Mouse (Mus musculus) fibroblast of lung, adult 2 months (primary cell): ENCODE results near the gene Clcnka.
A peak's percentile ranks its signal among the peaks of the same experiment; 100 is the strongest.

ENCODE experiments used
- DNase-seq: peaks from one replicate; pipeline ENCODE4 v3.0.0-alpha.2; 2011; ENCODE audit warnings: low read depth

The Clcnka gene

DNA sequence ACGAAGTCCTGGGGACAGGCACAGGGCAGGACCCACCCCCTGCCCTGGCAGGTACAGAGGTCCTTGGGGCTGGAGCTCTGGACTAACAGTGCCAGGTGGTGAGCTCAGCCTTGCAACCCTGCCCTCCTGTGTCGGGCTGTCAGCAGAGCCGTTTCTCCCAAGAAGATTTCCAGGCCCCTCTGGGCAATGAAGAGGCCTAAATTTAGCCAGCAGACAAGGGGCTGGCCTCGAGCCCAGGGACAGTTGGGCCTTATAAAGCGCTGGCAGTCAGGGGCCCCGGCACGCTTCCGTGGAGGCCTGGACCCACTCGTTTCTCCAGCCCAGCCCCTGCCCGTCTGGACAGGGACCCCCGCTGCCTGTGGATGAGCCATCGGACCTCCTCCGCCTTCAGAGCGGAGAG is 22.9 kb upstream of the Clcnka start:
- no peak for DNase-seq

- DNase-seq, result no peak
Measured at GRCm38 (mm10) chr4:141420886-141421285, 22.4 kb upstream of the Clcnka start.

DNA sequence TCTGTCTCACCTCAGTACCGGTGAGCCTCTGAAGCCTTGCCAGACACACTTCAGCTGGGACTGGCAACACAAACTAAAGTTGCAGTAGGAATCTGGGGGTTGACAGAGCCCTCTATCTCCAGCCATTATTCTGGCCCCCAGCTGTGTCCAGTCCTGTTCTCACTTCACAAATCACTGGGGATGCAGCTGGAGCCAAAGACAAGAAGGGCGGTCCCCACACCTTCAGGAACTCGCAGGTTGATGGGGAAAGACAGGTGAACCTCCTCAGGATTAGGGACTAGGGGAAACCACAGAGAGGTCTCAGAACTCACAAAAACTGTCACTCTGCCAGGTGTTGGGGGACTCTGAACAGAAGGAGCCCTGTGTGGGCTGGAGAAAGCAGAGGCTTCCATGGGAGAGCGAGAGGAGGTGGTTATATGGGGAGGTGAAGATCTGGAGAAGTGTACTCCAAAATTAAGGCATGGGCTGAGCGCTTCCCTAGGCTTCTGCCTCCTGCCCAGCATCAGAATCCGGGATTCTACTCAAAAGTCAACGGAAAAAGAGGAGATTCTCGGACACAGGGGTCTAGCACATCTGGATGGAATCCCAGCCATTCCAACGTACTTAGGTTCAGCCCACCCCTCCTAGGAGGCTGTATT is 21.8 kb upstream of the Clcnka start, which contains the start of gene Hspb7:
Hspb7 (plus strand) TSS at position 588 of the 638 bp plus-strand sequence.
- no peak for DNase-seq

GRCm38 (mm10) chr4:141419398-141420191 is 21.1 kb upstream of the Clcnka start:
- DNase-seq, result no peak

DNA sequence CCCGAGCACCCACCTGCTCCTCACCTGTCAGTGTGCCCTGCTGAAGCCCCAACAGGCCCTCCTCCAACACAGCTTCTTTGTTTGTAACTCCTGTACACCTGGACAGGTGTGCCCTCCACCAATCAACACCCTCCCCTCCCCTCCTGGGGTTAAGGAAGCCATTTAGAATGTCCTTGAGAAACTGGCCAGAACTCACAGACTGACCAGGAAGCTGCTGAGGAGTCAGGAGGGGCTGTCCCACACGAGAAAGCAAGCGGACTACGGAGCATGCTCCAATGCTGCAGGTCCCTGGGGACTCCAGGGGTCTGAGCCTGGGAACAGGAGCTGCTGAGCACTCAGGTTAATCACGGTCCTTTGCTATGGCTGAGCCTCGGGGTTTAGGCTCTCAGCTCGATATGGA is 17.4 kb upstream of the Clcnka start, which contains the start of gene Clcnkb:
Clcnkb (minus strand) TSS at position 91 of the 400 bp plus-strand sequence.
- no peak for DNase-seq

DNA sequence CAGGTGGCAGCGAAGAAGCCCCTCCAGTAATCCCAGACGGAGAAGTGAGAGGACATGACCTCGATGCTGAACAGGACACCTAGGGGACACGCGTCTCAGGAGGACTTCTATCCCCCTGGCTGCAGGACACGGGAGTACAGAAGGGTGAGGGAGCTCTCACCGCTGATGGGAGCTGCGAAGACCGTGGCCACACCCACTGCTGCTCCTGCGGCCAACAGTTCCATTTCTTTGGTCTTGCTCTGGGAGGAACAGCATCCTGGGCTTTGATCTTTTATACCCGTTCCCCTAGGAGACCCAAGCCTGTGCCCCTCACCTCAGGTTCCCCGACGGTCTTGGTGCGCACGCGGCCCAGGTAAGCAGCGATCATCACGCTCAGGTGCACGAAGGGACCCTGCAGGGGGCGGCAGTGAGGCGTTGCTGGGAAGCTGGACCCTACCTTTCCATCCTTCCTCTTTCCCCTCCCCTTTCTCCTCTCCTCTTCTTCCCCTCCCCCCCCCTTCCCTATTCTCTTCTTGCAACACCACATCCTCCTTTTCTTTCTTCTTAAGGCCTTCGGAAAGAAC is 13.0 kb upstream of the Clcnka start:
- DNase-seq, result no peak

GRCm38 (mm10) chr4:141408577-141408976 is 10.1 kb upstream of the Clcnka start:
- no peak for DNase-seq

DNA sequence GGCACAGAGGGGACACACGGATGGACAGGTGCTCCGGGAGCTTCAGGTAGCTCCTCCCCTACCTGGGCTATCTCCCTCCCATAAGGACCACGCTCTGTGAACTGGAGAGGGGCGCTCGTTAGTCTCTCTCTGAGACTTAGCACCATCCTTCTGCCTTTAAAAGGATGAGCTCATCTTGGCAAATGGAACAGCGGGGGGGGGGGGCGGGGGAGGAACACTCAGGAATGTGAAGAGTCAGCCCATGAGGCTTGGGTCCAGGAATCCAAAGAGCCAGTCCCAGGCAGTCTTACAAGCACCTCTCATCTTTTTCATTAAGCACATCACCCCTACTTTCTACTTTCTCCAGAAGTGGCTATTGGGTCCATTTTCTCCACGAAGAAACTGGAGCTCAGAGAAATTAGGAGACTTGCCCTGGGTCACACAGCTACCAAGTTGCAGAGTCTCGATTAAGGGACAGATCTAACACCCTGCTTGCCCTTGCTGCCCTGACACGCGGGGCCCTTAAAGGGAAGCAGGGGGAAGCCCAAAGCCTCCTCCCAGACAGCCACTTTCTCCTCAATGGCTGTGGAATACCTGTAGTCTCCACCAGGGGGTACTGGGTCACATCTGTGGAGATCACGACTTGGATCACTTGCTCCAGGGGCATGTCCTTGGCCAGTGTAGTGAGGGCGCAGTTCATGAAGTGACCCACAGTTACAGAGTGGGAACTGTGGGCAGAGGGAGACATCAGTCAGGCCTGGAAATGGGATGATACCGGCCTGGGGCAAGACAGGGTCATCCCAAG is 8.2 kb upstream of the Clcnka start:
- DNase-seq, result no peak

DNA sequence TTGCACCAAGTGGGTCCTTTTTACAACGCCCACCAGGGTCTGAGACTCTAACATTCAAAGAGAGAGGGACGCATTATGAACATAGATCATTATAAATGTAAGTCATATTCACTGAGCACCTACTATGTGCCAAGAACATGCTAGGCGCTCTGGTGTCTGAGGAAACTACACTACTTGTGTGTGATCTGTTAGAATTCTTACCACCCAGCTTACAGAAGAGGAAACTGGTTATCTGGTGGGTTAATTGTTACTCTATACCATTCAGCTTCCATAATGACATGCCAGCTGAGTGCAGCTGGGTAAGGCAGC is 6.7 kb upstream of the Clcnka start:
- no peak for DNase-seq

DNA sequence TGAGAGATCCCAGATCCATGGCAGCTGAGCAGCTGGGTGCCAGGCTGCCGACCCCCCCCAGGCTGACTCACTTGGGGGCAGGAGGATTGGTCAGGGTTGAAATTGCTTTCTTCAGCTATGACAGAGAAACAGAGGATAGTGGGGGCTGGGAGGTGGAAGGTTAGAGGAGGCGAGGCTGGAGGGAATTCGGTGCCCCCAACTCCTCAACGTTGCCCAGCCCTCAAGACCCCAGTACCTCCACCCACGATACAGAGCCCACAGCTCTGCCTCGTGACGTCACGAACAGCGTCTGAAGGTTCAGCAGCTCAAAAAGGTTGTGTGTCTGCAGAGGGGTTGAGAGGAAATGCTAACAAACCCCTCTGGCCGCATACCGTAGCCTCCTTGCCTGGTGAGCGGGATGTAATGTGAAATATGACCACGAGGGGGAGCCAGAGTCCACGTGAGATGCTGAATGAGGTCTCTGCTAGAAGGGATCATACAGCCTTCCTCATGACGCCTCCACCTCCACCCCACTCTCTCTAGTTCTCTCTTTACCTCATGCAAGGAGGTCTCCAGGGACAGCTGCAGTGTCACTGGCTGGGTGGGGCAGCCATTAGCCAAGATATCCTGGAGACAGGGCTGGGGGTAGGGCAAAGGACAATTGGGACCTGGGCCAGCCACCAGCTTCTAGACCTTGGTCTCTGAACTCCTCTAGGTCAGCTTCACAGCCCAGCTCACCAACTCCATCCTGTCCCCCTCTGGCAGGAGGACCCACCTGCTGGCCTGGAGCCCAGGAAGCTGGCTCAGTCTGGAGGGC is 6.2 kb upstream of the Clcnka start:
- DNase-seq, result no peak

DNA sequence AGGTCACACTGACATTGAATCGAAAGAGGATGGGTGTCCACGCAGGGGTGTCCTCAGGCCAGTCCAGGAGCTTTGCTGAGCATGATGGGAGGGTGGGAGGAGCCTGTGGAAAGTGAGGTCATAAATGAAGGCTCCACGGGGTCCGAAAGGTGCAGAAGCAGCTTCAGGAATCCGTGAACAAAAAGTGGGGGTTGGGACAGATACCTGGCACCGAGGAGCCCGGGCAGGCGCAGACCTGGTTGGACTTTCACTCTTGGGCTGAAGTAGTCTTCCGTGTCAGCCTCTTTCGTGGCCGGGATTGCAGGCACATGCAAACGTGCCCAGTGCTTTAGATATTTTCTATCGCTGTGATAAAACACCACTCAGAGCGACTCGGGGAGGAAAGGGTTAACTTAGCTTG is 1.6 kb upstream of the Clcnka start:
- no peak for DNase-seq

GRCm38 (mm10) chr4:141397861-141398260 is 663 bp downstream of the Clcnka start:
- no peak for DNase-seq

DNA sequence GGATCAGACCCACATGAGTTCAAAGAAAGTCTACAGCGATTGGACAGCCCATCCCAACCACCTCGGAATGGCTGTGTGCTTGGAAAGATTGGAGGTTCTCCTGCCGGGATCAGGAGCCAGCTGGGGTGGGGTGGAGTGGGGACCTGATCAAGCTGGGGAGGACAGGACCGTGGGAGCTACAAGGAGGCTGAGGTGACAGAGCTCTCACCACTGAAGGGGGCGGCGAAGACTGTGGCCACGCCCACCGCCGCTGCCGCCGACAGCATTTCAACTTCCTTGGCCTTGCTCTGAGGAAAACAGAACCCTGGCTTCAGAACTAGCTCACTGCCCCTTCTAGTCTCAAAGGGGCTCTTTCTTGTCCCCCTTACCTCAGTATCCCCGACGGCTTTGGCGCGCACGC is 3.8 kb downstream of the Clcnka start:
- DNase-seq, result no peak

- no peak for DNase-seq
Measured at GRCm38 (mm10) chr4:141391293-141391692, 7.2 kb downstream of the Clcnka start.

GRCm38 (mm10) chr4:141389366-141390150 is 9.0 kb downstream of the Clcnka start:
- no peak for DNase-seq

DNA sequence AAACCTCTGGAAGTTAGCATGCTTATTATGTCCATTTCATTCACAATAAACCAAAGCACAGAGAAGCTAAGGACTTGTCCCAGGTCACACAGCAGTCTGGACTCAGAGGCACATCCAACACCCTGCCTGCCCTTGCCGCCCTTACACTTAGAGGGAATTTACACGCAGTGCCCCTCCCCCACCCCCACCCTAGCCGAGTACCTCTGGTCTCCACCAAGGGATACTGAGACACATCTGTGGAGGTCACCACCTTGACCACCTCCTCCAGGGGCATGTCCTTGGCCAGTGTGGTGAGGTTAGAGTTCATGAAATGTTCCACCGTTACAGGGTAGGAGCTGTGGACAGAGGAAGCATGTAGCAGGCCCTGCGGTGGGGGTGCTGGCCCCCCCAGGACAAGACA is 10.6 kb downstream of the Clcnka start:
- DNase-seq, result no peak

GRCm38 (mm10) chr4:141387093-141387784 is 11.3 kb downstream of the Clcnka start:
- DNase-seq, result peak; percentile 49

DNA sequence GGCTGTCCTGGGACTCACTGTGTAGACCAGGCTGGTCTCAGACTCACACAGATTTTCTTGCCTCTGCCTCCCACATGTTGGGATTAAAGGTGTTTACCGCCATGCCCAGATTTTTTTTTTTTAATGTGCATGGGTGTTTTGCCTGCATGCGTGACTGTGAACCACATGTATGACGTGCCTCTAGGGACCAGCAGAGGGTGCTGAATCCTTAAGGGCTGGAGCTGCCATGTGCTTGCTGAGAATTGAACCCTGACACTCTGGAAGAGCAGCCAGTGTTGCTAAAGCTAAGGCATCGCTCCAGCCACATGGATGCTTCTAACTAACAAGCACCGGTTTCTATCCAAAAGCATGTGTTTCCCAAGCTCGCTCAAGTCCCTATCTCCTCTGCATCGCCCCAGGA is 12.4 kb downstream of the Clcnka start:
- DNase-seq, result no peak

DNA sequence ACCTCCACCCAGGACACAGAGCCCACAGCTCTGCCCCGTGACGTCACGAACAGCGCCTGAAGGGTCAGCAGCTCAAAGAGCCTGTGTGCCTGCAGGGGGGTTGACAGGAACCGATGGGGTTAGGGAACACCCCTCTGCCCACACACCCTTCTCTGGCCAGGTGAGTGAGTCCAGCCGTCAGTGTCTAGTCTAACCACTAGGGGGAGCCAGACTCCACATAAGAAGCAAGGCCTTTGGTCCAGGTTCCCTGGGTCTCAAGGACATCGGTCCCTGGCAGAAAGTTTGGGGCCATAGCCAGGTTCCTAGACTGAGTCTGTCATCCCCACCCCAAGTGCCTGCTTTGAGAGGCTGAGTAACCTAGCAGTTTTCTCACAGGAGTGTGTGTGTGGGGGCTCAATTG is 13.2 kb downstream of the Clcnka start:
- DNase-seq, result peak; percentile 15

DNA sequence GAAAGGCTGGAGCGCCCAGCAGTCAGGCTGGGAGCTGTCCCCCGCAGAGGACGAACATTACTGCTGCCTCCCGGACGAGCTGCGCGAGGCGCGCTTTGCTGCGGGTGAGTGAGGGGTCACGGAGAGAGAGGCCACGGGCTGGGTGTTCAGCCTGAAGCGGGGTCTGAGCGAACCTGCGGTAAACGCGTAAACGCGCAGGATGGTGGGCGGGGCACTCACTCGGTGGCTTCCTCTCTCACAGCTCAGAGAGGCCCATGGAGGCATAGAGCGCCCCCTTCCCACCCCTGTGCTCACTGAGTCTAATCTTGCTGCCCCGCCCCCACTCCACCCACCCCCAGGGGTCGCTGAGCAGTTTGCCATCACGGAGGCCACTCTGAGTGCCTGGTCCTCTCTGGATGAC is 16.1 kb downstream of the Clcnka start:
- DNase-seq, result no peak
